Mouse (Mus musculus): ENCODE measurements around the gene Il3.

DNA sequence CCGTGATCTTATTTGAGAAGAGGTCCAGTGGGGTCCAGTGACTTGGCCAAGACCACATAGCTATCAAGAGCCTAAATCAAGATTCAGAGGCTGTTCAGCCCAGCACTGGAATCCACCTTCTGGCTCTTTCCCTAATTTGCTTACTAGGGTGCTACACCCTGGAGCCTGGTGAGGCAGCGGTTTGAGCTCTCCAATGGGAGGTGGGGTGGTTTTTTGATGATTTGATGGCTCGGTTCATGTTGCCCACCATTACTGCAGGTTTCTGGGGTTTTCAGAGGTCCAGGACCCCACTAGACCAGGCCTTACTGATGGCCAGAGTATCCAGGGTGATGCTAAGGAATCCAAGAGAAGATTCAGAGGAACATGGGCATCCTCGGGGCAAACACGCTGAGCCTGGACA lies 48.3 kb upstream of the Il3 start:
- no peak for TF ChIP-seq POLR2A (IDR thresholded peaks at IDR 0.05; ENCODE audit: insufficient read length, low read depth)
- TF ChIP-seq TCF12 (IDR thresholded peaks at IDR 0.05; ENCODE audit: insufficient read depth, poor library complexity, severe bottlenecking): no peak

Data from myocyte (in vitro differentiated cells).